Mouse (Mus musculus) liver, embryonic 11.5 days (tissue): ENCODE measurements around the gene Asxl2. TPM values are rescaled to one million over a fixed set of nuclear protein-coding genes. Genes with fewer than 3 reads are reported as not detected.

Source experiments
- ATAC-seq: fragments of 200-750 bp; cut with Nextera tagmentation; replicated peaks from 2 replicates; pipeline ENCODE4 v1.8.0; 2017; ENCODE audit warnings: moderate number of reproducible peaks, mild to moderate bottlenecking, moderate TSS enrichment, moderate library complexity; ENCODE audit not compliant: low FRiP score
- DNase-seq: peaks from one replicate; pipeline ENCODE4 v3.0.0-alpha.2; 2017; ENCODE audit warnings: low spot score
- H3K27ac ChIP-seq: fragments of 300-500 bp; sonication (generic); 2 replicates; pipeline ENCODE4 v1.5.1; 2014; ENCODE audit warnings: mild to moderate bottlenecking, low read depth, low read length, control low read depth
- H3K27me3 ChIP-seq: fragments of 300-500 bp; sonication (generic); replicated peaks from 2 replicates; pipeline ENCODE4 v1.6.1; 2014; ENCODE audit warnings: low read length, mixed read lengths; ENCODE audit not compliant: control insufficient read depth, insufficient read depth
- H3K36me3 ChIP-seq: fragments of 300-500 bp; sonication (generic); 2 replicates; pipeline ENCODE4 v1.6.1; 2014; ENCODE audit warnings: mild to moderate bottlenecking, low read length, moderate library complexity, mixed read lengths; ENCODE audit not compliant: control insufficient read depth, insufficient read depth
- H3K4me1 ChIP-seq: fragments of 300-500 bp; sonication (generic); replicated peaks from 2 replicates; pipeline ENCODE4 v1.6.1; 2014; ENCODE audit warnings: low read length, mixed read lengths; ENCODE audit not compliant: control insufficient read depth, insufficient read depth
- H3K4me2 ChIP-seq: fragments of 300-500 bp; sonication (generic); 2 replicates; pipeline ENCODE4 v1.6.1; 2014; ENCODE audit warnings: mild to moderate bottlenecking, control low read depth, moderate library complexity
- H3K4me3 ChIP-seq: fragments of 300-500 bp; sonication (generic); 2 replicates; pipeline ENCODE4 v1.5.1; 2014; ENCODE audit warnings: low read depth, low read length, control low read depth
- H3K9ac ChIP-seq: fragments of 300-500 bp; sonication (generic); 2 replicates; pipeline ENCODE4 v1.6.1; 2014; ENCODE audit warnings: low read depth, low read length, control low read depth
- H3K9me3 ChIP-seq: fragments of 300-500 bp; sonication (generic); 2 replicates; pipeline ENCODE4 v1.6.1; 2016; ENCODE audit warnings: low read length, inconsistent platforms, mixed read lengths; ENCODE audit not compliant: control insufficient read depth
- WGBS: fragments of 180-500 bp; shearing (Covaris S2); extraction: QIAGEN DNeasy Blood & Tissue Kit; methylation state at CpG from one replicate; pipeline ENCODE4 v1.1.7; 2014; 5-methylcytosine and 5-hydroxymethylcytosine counted together
- polyA plus RNA-seq: library from polyadenylated mRNA; unstranded; fragments of >200 nt; fragmentation: Nextera tagmentation; extraction: Ambion mirVana; gene quantifications from 2 replicates; pipeline ENCODE4 v1.2.1, GENCODE M21; 2014

Gene Asxl2
- polyA plus RNA-seq, 1 experiment from 2014 or later, result 21.4 TPM

DNA sequence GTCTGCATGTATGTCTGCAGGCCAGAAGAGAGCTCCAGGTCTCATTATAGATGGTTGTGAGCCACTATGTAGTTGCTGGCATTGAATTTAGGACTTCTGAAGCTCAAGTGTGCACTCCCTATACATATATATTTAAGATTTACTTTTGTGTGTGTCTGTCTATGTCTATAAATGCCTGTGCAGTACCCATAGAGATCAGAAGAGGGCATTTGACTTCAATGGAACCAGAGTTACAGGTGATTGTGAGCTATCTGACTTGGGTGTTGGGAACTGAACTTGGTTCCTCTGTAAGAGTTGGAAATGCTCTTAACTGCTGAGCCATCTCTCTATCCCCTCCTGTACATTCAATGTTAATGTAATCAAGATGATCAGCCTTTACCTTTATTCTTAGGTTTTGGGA lies 4.3 kb downstream of the Asxl2 start:
- DNase-seq (no peak), ATAC-seq (no peak)
- H3K4me1 ChIP-seq, result peaks cover 12% of the 10 kb centered on the region

DNA sequence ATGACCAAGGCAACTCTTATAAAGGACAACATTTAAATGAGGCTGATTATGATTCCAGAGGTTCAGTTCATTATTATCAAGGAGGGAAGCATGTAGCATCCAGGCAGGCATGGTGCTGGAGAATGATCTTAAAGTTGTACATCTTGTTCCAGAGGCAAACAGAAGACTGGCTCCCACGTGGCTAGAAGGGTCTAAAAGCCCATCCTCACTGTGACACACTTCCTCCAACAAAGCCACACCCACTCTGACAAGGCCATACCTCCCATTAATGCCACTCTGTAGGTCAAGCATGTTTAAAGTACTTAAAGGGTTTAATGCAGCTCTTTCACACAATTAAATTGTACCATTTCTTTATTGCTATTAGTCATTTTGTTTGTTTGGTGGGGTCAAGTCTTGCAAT lies 7.1 kb downstream of the Asxl2 start:
- Histone ChIP-seq H3K4me1 (peaks cover 10% of the 10 kb centered on the region), H3K36me3 (peaks cover 2% of the 10 kb centered on the region; the same call in 1 of the 2 replicates), H3K4me3 (no peak overlapping the region), H3K27ac (no peak overlapping the region), H3K9ac (no peak overlapping the region), H3K4me2 (no peak overlapping the region), H3K27me3 (no peaks in the 10 kb centered on the region), H3K9me3 (no peaks in the 10 kb centered on the region)
- no peak for DNase-seq
- ATAC-seq, result no peak
- WGBS, result 50% methylated on average over 1 of the region's 1 CpGs

More for the DNA sequence above, 4.3 kb downstream of the Asxl2 start:
- Histone ChIP-seq H3K9ac (no peak overlapping the region), H3K27me3 (no peaks in the 10 kb centered on the region), H3K4me2 (no peak overlapping the region), H3K36me3 (peaks cover 2% of the 10 kb centered on the region; the same call in 1 of the 2 replicates), H3K9me3 (no peaks in the 10 kb centered on the region), H3K4me3 (no peak overlapping the region), H3K27ac (no peak overlapping the region)

DNA sequence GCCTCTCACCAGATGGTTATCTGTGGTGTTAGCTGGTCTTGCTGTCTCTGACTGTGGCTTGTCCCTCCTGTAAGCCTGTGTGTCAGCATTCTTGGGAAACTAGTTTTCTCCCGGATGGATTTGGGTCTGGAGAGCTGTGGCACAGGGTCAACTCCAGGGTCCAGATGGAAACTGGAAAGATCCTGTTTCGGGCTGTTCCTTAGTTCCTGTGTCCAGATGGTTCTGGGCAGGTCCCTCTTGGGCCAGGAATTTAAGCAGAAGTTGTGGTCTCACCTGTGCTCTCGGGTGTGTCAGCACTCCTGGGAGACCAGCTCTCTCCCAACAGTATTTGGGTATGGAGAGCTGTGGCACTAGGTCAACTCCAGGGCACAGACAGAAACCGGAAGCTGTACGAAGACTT lies 9.8 kb downstream of the Asxl2 start:
- H3K4me1 ChIP-seq, result peaks cover 5% of the 10 kb centered on the region
- WGBS, result 88% methylated on average over 5 of the region's 5 CpGs
- ATAC-seq, result no peak
- peaks cover under 1% of the 10 kb centered on the region; the same call in 1 of the 2 replicates for H3K36me3 ChIP-seq
- no peaks in the 10 kb centered on the region for H3K27me3 ChIP-seq
- DNase-seq, result no peak
- no peaks in the 10 kb centered on the region for H3K9me3 ChIP-seq
- H3K4me2 ChIP-seq, result no peak overlapping the region
- H3K4me3 ChIP-seq, result no peak overlapping the region
- no peak overlapping the region for H3K9ac ChIP-seq
- H3K27ac ChIP-seq, result no peak overlapping the region

DNA sequence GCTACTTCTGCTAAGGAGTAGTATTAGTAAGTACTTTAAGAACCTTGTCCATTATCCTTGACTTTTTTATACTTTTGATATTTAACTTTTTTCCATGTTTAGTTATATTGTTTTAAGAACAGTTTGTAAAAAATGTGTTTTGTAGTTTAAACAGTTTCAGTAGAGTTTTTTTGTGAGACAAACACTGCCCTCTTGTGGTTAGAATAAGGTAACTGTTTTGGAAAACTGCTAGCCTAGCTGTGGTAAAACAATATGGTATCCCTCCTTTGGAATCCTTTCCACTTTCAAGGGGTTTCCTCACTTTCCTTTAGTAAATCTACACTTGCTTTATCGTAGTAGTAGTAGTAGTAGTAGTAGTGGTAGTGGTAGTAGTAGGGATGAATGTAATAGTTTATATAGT lies 11.2 kb downstream of the Asxl2 start:
- no peaks in the 10 kb centered on the region for H3K9me3 ChIP-seq
- 91% methylated on average over 1 of the region's 1 CpGs for WGBS
- ATAC-seq, result no peak

DNA sequence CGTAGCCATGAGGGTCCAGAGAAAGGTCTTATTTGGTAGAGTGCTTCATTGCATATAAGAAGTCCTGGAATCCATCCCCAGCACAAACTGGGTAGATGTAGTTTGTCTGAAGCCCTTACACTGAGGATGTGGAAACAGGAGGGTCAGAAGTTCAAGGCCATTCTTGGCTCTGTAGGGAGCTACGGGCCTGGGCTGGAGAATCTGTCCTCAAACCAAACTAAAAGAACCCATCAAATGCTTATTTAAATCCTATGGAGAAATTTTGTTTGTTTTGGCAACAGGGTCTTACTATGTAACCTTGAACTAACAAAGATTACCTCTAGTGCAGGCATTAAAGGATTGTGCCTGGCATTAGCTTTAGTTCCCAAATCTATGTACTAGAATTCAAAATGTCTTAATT lies 14.3 kb downstream of the Asxl2 start:
- DNase-seq (no peak), ATAC-seq (no peak)
- Histone ChIP-seq H3K4me2 (no peak overlapping the region), H3K4me1 (peaks cover 5% of the 10 kb centered on the region), H3K9me3 (no peaks in the 10 kb centered on the region), H3K36me3 (peaks cover 2% of the 10 kb centered on the region; the same call in 1 of the 2 replicates), H3K27me3 (no peaks in the 10 kb centered on the region), H3K9ac (no peak overlapping the region), H3K4me3 (no peak overlapping the region), H3K27ac (no peak overlapping the region)
- WGBS, result 71% methylated on average over 2 of the region's 2 CpGs

More for the DNA sequence above, 11.2 kb downstream of the Asxl2 start:
- Histone ChIP-seq H3K4me2 (no peak overlapping the region), H3K27ac (no peak overlapping the region), H3K27me3 (no peaks in the 10 kb centered on the region), H3K4me3 (no peak overlapping the region), H3K4me1 (peaks cover 5% of the 10 kb centered on the region), H3K36me3 (no peaks in the 10 kb centered on the region), H3K9ac (no peak overlapping the region)
- DNase-seq, result no peak

DNA sequence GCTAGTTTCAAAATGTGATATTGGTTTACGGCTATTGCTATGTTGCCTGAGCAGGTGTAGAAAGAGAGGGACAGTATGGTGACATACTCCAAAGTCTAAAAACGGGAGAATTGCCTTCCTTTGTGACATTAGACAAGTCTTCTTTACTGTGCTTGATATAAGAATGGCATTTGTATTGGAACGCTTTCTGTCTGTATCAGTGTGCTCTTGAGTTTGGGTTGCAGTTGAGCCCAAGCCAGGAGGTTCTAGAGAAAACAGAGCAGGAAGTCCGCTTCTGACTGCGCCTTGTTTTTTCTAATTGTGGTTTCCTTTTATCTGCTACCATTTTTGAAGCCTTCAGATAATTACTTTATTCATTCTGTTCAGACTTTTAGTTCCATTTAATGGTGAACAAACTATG lies 14.7 kb downstream of the Asxl2 start:
- Histone ChIP-seq H3K4me3 (no peak overlapping the region), H3K27me3 (no peaks in the 10 kb centered on the region), H3K36me3 (peaks cover 2% of the 10 kb centered on the region; the same call in 1 of the 2 replicates), H3K27ac (no peak overlapping the region), H3K9me3 (no peaks in the 10 kb centered on the region), H3K4me1 (peaks cover 5% of the 10 kb centered on the region), H3K4me2 (0 out of 2 replicates have a peak overlapping the region, but pooled peaks have one; percentile 5), H3K9ac (no peak overlapping the region)
- ATAC-seq (no peak), DNase-seq (no peak)
- 64% methylated on average over 5 of the region's 5 CpGs for WGBS

DNA sequence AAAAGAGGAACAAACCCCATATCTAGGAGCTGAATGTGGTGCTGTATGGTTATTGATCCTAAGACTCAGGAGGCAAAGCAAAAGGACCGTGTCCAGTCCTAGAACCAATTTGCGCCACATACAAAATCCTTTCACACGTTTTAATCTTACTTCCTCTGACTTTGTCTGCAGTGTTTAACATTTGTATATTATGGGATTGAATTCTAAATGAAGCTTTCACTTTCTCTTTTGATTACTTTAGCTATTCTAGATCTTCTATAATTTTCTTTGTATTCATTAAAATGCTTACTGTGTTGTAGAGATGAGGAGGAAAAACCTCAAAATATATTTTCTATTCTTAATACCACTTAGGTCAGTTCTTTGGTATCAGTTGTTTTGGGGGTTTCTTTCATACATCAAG lies 26.9 kb downstream of the Asxl2 start:
- Histone ChIP-seq H3K9me3 (no peaks in the 10 kb centered on the region), H3K27ac (no peak overlapping the region), H3K4me1 (no peaks in the 10 kb centered on the region), H3K4me3 (no peak overlapping the region), H3K9ac (no peak overlapping the region), H3K4me2 (no peak overlapping the region), H3K27me3 (no peaks in the 10 kb centered on the region), H3K36me3 (peaks cover 16% of the 10 kb centered on the region; the same call in 1 of the 2 replicates)
- WGBS, result 91% methylated on average over 3 of the region's 3 CpGs
- ATAC-seq (no peak), DNase-seq (no peak)

DNA sequence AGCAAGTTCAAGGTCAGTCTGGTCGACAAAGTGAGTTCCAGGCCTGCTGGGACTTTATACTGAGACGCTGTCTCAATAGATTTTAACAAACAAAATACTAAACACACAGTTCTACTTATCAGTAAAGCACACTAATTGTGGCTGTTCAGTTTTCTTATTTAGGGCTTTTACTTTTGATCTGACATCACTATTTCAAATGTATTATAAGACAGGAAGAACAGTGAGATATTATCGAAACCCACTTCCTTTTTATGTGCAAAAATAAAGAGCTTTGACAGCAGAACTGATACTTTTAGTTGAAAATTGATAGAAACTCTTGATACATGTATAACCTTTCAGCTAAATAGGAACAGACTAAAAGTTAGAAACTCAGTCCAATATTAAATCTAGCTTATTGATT lies 36.4 kb downstream of the Asxl2 start:
- Histone ChIP-seq H3K36me3 (peaks cover 8% of the 10 kb centered on the region), H3K27ac (no peak overlapping the region), H3K9me3 (no peaks in the 10 kb centered on the region), H3K4me1 (no peaks in the 10 kb centered on the region), H3K4me2 (no peak overlapping the region), H3K27me3 (no peaks in the 10 kb centered on the region), H3K9ac (no peak overlapping the region), H3K4me3 (no peak overlapping the region)
- WGBS, result 84% methylated on average over 3 of the region's 3 CpGs
- DNase-seq (no peak), ATAC-seq (no peak)

DNA sequence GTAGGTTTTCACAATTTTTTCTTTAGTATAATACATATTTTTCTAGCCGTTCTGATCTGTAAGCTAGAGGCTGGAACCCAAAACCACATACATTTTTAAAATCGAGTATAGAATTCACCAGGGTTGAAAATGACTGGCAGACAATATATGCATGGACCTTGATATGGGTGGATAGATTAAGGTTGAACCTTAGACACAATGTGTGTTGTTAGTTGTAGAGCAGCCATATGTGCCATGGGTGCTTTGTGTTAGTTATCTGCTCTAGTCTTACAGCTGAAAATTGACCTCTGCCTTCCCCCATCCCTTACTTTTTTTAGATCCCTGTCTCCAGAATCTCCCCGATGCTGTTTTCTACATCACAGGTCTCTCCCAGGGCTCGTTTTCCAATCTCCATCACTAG lies 73.0 kb downstream of the Asxl2 start:
- H3K4me1 ChIP-seq, result no peaks in the 10 kb centered on the region
- no peaks in the 10 kb centered on the region for H3K9me3 ChIP-seq
- H3K27me3 ChIP-seq, result no peaks in the 10 kb centered on the region
- H3K4me2 ChIP-seq, result no peak overlapping the region
- H3K27ac ChIP-seq, result no peak overlapping the region
- DNase-seq, result no peak
- H3K4me3 ChIP-seq, result no peak overlapping the region
- H3K9ac ChIP-seq, result no peak overlapping the region
- H3K36me3 ChIP-seq, result peaks cover 30% of the 10 kb centered on the region; the same call in 1 of the 2 replicates
- WGBS, result 88% methylated on average over 4 of the region's 4 CpGs
- ATAC-seq, result no peak
